Comparison of ENCODE assay signal across 26 mouse cellular contexts in the genomic region with DNA sequence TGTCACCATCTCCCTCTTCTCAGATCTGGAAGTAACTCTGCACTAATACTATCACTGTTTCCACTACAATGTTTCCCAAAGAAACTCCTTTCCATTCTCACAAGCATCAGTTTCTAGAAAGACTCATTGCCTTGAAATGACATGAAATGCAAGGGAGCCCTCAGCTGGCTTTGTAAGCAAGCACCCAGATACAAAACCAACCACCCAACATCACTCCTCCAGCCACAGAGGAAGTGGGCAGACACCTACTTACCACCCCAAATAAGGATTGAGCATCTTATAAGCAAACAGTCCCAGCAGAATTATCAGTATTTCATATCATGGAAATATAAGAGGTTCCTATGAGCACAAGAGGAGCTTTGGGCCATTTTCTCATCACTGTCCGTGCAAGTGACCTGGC.
A peak's percentile ranks its signal among the peaks of the same experiment; 100 is the strongest.
DNase-seq lines count a peak whose midpoint lies in the region; ATAC-seq and TF ChIP-seq lines count a peak whose summit lies in the region.
"Had no signal": no experiment of that assay in that cellular context is flagged by ENCODE, and none has a peak within 500 bp of the region (broad histone marks: within the 10 kb centered on the region; RNA-seq: fewer than 3 reads in every experiment).

No protein-coding gene starts in this region.

- no peaks in the 10 kb centered on the region for H3K27me3 ChIP-seq in intestine, embryonic 15.5 days (replicated peaks)
- H3K27me3 ChIP-seq: heart, embryonic 15.5 days; hindbrain, embryonic 12.5 days; limb, embryonic 15.5 days; midbrain, embryonic 12.5 days; neural tube, embryonic 15.5 days had no signal

- no peak overlapping the region for H3K27ac ChIP-seq in layer of hippocampus, adult 2 months
- H3K27ac ChIP-seq in intestine, embryonic 15.5 days, result no peak overlapping the region
- H3K27ac ChIP-seq: heart, embryonic 15.5 days; hindbrain, embryonic 12.5 days; hindbrain, postnatal 0 days; limb, embryonic 10.5 days; limb, embryonic 15.5 days; liver, embryonic 14.5 days; midbrain, embryonic 12.5 days had no signal

- WGBS in intestine, embryonic 15.5 days, result 92% methylated on average over 1 of the region's 1 CpGs

- H3K4me3 ChIP-seq in layer of hippocampus, adult 2 months, result no peak overlapping the region
- no peak overlapping the region for H3K4me3 ChIP-seq in intestine, embryonic 15.5 days (replicated peaks)
- H3K4me3 ChIP-seq: heart, embryonic 15.5 days; hindbrain, embryonic 12.5 days; limb, embryonic 10.5 days; limb, embryonic 15.5 days; midbrain, embryonic 12.5 days; neural tube, embryonic 15.5 days had no signal

- DNase-seq in thymus, postnatal 14 days, result peak; percentile 30
- no peak for DNase-seq in thymus, postnatal 4 days
- peak; percentile 66 for DNase-seq in T-cell, adult 2 months (ENCODE audit: low spot score)
- DNase-seq in layer of hippocampus, adult 2 months (ENCODE audit: low spot score in 2 of 2), result no peak
- DNase-seq: adrenal gland, adult 8-10 months; B cell, adult 2 months; cerebellum, adult 8-10 months; cerebellum, postnatal 25 days; gastrocnemius, postnatal 14 days; heart, postnatal 36 days; layer of hippocampus, postnatal 36 days; lung, adult 2 months; lung, postnatal 10 days; right cerebral cortex, postnatal 25 days; thymus, adult 2 months had no signal

- ATAC-seq in monocyte, adult 5-6 weeks (replicated peaks; ENCODE audit: insufficient number of reproducible peaks, low FRiP score, low TSS enrichment, poor library complexity, severe bottlenecking), result 0 out of 2 replicates have a peak, but pooled peaks have one; percentile 47
- no peak for ATAC-seq in intestine, embryonic 15.5 days
- ATAC-seq in megakaryocyte progenitor cell, adult 5-6 weeks (replicated peaks; ENCODE audit: poor library complexity), result no peak
- ATAC-seq: hindbrain, postnatal 0 days had no signal

- H3K9me3 ChIP-seq in intestine, embryonic 15.5 days, result no peaks in the 10 kb centered on the region
- H3K9me3 ChIP-seq: heart, embryonic 15.5 days; hindbrain, embryonic 12.5 days; limb, embryonic 10.5 days; limb, embryonic 15.5 days; midbrain, embryonic 12.5 days; neural tube, embryonic 15.5 days had no signal

- H3K36me3 ChIP-seq in intestine, embryonic 15.5 days, result no peaks in the 10 kb centered on the region
- H3K36me3 ChIP-seq: heart, embryonic 15.5 days; hindbrain, embryonic 12.5 days; limb, embryonic 10.5 days; limb, embryonic 15.5 days; midbrain, embryonic 12.5 days; neural tube, embryonic 15.5 days had no signal

- no peaks in the 10 kb centered on the region for H3K4me1 ChIP-seq in intestine, embryonic 15.5 days (replicated peaks)

- no peak overlapping the region for H3K4me2 ChIP-seq in intestine, embryonic 15.5 days (replicated peaks)
- H3K4me2 ChIP-seq: heart, embryonic 15.5 days; hindbrain, embryonic 12.5 days; limb, embryonic 15.5 days; midbrain, embryonic 12.5 days; neural tube, embryonic 15.5 days had no signal

- no peak overlapping the region for H3K9ac ChIP-seq in intestine, embryonic 15.5 days
- H3K9ac ChIP-seq: heart, embryonic 15.5 days; hindbrain, embryonic 12.5 days; limb, embryonic 15.5 days; liver, embryonic 14.5 days; midbrain, embryonic 12.5 days; neural tube, embryonic 15.5 days had no signal

- no peak for TF ChIP-seq CTCF in layer of hippocampus, adult 2 months (conservative IDR thresholded peaks at IDR 0.05)

Comparison
In these comparisons a context has a peak if more than half of its experiments do, and no peak if none do; other contexts are left out.
1. DNase-seq: peak in thymus, postnatal 14 days (single experiment) and T-cell, adult 2 months (single experiment); none in thymus, postnatal 4 days (single experiment) and layer of hippocampus, adult 2 months (0 of 2).